Mouse (Mus musculus) gonadal fat pad, adult 2 months (tissue): ENCODE data around the gene Map9. TPM values are rescaled to one million over a fixed set of nuclear protein-coding genes. Genes with fewer than 3 reads are reported as not detected.
"Not testable (repeated sequence)": the region's sequence is repeated elsewhere in the genome, so short reads cannot be mapped to it uniquely, and the experiment has no call there.

Source experiments
- DNase-seq: peaks from one replicate; pipeline ENCODE4 v3.0.0-alpha.2; 2012; ENCODE audit warnings: low read depth
- polyA plus RNA-seq: library from polyadenylated mRNA; depleted of rRNA; stranded (reverse); fragments of >200 nt; gene quantifications from 2 replicates; pipeline ENCODE4 v1.2.3, GENCODE M21; 2012; rRNA removed

The Map9 gene
- polyA plus RNA-seq: 2.7 and 3.3 TPM in 2 replicates

GRCm38 (mm10) chr3:82357797-82358524, at the start of gene Map9:
Gene Map9, plus strand, starts transcription at chr3:82358044.
- peak; percentile 88 for DNase-seq

GRCm38 (mm10) chr3:82315728-82316127, 42.1 kb upstream of the Map9 start:
- no peak for DNase-seq

- not testable (repeated sequence) for DNase-seq
Measured at GRCm38 (mm10) chr3:82326736-82327135, 31.1 kb upstream of the Map9 start.

- no peak for DNase-seq
Measured at GRCm38 (mm10) chr3:82332067-82332466, 25.8 kb upstream of the Map9 start.

GRCm38 (mm10) chr3:82332536-82332935, 25.3 kb upstream of the Map9 start:
- no peak for DNase-seq

- DNase-seq: no peak
Measured at GRCm38 (mm10) chr3:82333128-82333969, 24.5 kb upstream of the Map9 start.

GRCm38 (mm10) chr3:82340111-82340510, 17.7 kb upstream of the Map9 start:
- DNase-seq: no peak

- no peak for DNase-seq
Measured at GRCm38 (mm10) chr3:82348277-82348860, 9.5 kb upstream of the Map9 start.

- DNase-seq: no peak
Measured at GRCm38 (mm10) chr3:82350321-82350720, 7.5 kb upstream of the Map9 start.

- DNase-seq: no peak
Measured at GRCm38 (mm10) chr3:82357340-82357739, 504 bp upstream of the Map9 start.

GRCm38 (mm10) chr3:82359036-82359435, 1.2 kb downstream of the Map9 start:
- no peak for DNase-seq

GRCm38 (mm10) chr3:82362452-82362851, 4.6 kb downstream of the Map9 start:
- no peak for DNase-seq

GRCm38 (mm10) chr3:82364505-82364904, 6.7 kb downstream of the Map9 start:
- peak; percentile 75 for DNase-seq

GRCm38 (mm10) chr3:82364988-82365387, 7.1 kb downstream of the Map9 start:
- no peak for DNase-seq

- DNase-seq: peak; percentile 94
Measured at GRCm38 (mm10) chr3:82369063-82369860, 11.4 kb downstream of the Map9 start.

GRCm38 (mm10) chr3:82370439-82371011, 12.7 kb downstream of the Map9 start:
- no peak for DNase-seq

GRCm38 (mm10) chr3:82376965-82377364, 19.1 kb downstream of the Map9 start:
- DNase-seq: no peak

- DNase-seq: no peak
Measured at GRCm38 (mm10) chr3:82382325-82382724, 24.5 kb downstream of the Map9 start.

- no peak for DNase-seq
Measured at GRCm38 (mm10) chr3:82385091-82385490, 27.2 kb downstream of the Map9 start.

- no peak for DNase-seq
Measured at GRCm38 (mm10) chr3:82405830-82406229, 48.0 kb downstream of the Map9 start.

- no peak for DNase-seq
Measured at GRCm38 (mm10) chr3:82406336-82406735, 48.5 kb downstream of the Map9 start.
